Mouse (Mus musculus): ENCODE results near the gene Limk1.

The Limk1 gene

GRCm38 (mm10) chr5:134688086-134688717 lies at the start of gene Limk1:
TSS of gene Limk1 (minus strand) at chr5:134688598.
- no peak for DNase-seq (ENCODE audit: low spot score in 2 of 2)

GRCm38 (mm10) chr5:134734920-134735319 lies 46.5 kb upstream of the Limk1 start:
- no peak for DNase-seq (ENCODE audit: low spot score in 2 of 2)

DNA sequence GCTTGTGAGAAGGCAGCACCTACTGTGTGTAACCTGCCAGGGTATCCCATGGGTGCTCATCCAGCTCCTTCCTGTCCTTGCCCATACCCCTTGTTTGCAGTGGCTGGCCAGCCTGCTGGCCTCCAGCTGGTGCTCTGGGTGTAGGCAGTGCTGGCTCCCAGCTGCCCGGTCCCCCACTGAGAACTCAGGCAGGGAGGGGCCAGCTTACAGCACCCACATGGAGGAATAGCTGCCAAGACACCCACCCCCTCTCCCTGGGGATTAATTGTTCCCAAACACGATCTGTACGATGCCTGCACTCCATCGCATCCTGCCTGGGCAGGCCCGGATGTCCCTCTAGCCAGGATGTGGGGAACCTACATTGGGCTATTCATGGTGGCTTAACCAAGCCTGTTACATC lies 45.7 kb upstream of the Limk1 start:
- DNase-seq (ENCODE audit: low spot score in 2 of 2), result no peak

- DNase-seq (ENCODE audit: low spot score in 2 of 2), result no peak
These were observed 44.8 kb upstream of the Limk1 start for GRCm38 (mm10) chr5:134733241-134733640.

- DNase-seq (ENCODE audit: low spot score in 2 of 2), result no peak
These were observed 40.7 kb upstream of the Limk1 start for GRCm38 (mm10) chr5:134729124-134729523.

DNA sequence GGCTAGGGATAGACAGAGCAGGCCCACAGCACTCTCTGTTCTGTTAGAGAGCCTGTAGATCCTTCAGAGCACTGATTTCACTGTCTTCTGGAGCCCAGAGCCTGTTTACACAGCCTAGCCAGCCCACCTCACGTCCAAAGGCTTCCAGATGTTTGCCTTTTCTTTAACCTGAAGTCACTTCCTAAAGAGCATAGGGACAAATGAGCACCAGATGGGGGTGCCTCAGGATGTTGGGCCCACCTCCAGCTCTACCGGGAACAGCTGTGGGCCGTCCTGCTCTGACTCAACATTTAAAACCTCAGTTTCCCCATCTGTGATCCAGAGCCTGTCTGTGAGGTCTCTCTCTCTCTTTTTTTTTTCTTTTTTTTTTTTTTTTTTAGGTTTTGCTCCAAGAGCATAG lies 40.1 kb upstream of the Limk1 start:
- DNase-seq (ENCODE audit: low spot score in 2 of 2), result no peak

GRCm38 (mm10) chr5:134727001-134727639 lies 38.7 kb upstream of the Limk1 start:
- DNase-seq (ENCODE audit: low spot score in 2 of 2), result no peak

DNA sequence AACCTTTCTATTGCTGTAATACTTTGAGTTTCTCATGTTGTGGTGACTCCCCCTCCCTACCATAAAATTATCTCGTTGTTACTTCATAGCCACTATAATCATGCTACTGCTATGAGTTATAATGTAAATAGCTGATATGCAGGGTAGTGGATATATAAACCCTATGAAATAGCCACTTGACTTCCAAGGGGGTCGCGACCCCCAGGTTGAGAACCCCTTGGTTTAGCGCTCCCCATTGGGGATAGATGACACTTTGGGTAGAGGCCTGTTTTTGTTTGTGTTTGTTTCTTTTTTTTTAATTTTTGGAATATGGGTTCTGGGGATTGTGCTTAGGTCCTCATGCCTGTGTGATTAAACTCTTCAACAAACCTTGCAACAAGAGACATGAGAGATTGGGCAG lies 36.9 kb upstream of the Limk1 start:
- DNase-seq (ENCODE audit: low spot score in 2 of 2), result no peak

DNA sequence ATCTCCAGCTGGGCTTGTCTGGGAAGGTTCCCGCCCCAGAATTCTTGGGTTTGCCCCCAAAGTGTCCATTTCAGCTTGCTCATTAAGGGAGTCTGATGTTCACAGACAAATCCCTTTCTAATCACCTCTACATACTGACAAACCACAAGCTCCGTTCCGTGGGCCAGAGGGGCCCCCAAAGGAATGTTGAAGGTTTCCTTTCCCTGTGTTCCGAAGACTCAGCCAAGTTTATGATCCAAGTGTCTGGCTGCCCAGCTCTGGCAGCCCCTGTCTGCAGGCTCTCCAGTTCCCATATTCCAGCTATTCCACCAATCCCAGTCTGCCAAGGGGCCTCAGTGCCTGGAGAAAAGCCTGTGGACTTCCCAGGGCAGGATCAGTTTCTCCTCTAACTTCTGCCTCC lies 31.7 kb upstream of the Limk1 start:
- DNase-seq (ENCODE audit: low spot score in 2 of 2), result no peak

- DNase-seq (ENCODE audit: low spot score in 2 of 2), result no peak
These were observed 22.7 kb upstream of the Limk1 start for GRCm38 (mm10) chr5:134711076-134711475.

DNA sequence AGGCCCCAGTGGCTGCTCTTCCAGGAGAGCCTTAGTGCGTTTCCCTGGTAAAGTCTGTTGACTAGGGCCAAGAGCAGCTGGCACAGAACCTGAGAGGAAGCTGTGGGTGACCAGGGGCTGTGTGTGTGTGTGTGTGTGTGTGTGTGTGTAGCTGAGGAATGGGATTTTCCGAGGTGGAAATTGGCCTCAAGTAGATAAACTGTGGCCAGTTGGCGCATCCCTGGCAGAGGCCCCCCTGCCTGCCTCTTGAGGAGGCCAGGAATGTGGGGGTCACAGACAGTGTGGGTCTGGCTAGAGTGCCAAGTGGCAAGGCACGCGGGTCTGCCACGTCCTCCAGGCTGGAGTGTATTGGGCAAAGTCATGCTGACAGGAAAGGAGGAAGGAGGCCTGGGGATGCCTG lies 20.9 kb upstream of the Limk1 start:
- DNase-seq (ENCODE audit: low spot score in 2 of 2), result no peak

DNA sequence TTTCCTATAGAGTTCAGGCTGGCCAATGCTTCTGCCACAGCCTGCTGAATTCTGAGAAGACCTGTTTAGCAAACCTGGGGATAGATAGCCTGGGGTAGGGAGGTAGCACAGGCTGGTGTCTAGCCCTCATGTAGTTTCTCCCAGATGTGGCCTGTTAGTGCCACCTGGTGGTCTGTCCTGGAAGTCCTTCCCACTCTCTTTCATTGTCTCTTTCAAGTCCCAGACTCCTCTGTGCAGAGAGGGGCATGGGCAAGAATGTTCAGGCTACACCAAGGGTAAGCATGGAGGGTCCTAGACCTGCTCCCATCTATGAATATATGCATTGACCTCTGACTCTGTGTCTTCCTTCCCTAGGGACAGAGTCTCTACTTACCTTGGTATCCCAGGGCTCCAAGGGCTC lies 15.8 kb upstream of the Limk1 start:
- DNase-seq (ENCODE audit: low spot score in 2 of 2), result peak; percentile 62 to 70

DNA sequence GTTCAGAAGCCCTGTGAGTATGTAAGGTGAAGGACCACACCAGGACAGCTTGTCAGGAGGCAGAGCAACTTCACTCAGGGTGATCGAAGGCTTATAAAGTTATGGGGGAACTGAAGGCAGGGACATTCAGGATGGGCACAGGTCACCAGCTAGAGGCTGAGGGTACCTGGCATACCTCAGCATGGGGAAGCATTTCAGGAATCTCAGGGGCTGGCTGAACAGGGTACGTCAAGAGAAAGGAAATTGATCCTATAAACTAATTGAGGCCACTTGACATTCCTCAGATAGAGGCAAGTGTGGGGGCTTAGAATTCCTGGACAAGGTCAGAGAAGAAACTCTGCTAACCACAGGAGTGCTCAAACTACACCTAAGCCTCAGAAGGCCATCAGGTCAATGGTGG lies 7.1 kb upstream of the Limk1 start:
- no peak for DNase-seq (ENCODE audit: low spot score in 2 of 2)

DNA sequence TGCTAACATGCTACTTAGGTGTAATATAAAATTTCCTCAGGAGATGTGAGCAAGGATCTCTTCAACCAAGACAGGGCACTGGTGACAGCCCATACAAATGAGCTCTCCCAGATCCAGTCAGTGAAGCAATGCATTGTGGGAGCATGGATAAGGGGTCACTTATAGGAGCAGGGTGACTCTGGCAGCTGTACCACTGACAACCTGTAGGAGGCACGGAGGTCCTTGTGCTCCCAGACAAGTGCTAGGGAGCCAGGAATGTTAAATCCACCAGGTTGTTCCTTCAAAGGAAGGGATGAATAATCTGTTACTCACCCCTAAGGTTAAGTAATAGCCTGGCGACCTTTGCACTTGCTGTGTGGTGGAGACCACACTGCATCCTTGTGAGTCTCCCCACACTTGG lies 6.7 kb upstream of the Limk1 start:
- DNase-seq (ENCODE audit: low spot score in 2 of 2), result no peak

- DNase-seq (ENCODE audit: low spot score in 2 of 2), result no peak
These were observed 4.3 kb upstream of the Limk1 start for GRCm38 (mm10) chr5:134692704-134693103.

DNA sequence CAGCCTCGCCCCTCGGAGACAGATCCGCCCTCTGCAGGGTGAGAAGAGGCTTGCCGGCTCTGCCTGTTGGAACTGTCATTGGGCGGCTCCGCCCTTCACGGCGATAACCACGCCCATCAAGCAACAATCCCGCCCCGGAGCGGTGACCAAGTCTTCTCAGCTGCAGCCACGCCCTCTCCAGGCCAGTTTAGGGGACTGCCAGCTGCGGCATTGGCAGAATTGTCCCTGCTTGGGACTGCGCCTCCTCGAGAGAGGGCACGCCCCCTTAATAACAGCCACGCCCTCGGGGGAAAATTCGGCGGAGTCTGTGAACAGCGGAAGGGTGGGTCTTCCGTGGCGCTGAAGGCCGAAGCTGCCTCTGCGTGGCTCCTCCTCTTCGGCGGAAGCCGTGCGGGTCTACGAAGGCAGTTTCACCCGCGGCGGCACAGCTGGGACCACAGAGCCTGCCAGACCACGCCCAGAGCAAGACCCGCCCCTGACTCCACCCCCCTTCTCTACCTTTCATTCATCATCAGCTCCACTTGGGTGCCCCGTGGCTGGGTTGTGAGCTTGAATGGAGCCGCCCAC lies 403 bp upstream of the Limk1 start:
- peak; percentile 100 for DNase-seq (ENCODE audit: low spot score in 2 of 2)

- DNase-seq (ENCODE audit: low spot score in 2 of 2), result no peak
These were observed 1.2 kb downstream of the Limk1 start for GRCm38 (mm10) chr5:134687187-134687586.

DNA sequence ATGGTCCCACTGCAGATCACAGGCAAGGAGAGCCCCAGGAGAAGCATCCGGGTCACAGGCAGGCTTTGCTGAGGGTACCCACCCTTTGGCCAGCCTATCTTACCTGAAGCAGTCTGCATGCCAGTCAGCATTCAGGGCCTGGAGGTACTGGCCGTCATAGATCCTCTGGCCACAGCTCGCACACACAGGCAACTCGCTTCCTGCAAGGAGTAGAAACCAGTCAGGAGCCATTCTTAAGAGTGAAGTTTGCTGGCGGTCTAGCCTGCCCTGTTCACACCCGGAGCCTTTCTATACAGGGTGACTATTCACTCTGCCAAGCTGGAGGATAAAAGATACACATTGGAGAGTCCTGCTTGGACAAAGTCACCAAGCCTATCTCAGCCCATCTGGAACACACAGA lies 1.9 kb downstream of the Limk1 start:
- DNase-seq (ENCODE audit: low spot score in 2 of 2), result no peak

DNA sequence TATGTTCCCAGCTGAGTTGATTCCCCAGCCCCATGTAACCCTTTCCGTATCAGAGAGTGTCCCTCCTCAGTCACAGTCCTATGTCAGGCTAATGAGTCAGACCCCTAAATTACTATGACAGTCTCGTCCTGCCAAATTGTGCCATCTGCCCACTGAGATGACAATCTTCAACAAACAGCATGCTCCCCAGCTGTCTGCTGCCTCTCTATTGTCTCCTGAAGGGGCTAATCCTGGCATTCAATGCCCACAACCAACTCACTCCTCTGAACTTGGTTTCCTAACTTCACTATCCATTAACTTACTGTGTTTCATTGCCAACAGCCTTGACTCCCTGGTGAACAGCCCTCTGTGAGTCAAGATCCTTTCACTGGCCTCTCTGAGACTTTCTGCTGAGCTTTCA lies 4.0 kb downstream of the Limk1 start:
- no peak for DNase-seq (ENCODE audit: low spot score in 2 of 2)

DNA sequence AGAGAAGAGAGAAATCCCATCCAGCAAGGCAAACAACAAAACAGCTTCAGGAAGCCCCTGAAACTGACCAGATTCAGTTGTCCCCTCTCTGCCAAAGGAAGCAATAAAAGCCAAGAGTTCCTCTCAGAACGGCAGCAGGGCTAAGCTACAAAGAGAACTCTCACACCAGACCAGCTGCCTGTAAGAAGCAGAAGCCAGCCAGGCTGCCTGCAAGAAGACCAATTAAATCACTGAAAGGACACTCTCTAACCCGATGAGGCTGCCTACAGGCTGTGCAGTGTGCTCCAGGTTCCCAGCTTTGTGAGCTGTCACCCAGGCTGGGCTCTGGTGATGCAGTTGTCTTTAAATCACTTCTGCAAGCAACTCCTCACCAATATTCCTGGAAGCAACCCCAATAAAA lies 4.6 kb downstream of the Limk1 start:
- no peak for DNase-seq (ENCODE audit: low spot score in 2 of 2)

GRCm38 (mm10) chr5:134680238-134680637 lies 8.2 kb downstream of the Limk1 start:
- peak; percentile 35 to 57 for DNase-seq (ENCODE audit: low spot score in 2 of 2)

GRCm38 (mm10) chr5:134678827-134679546 lies 9.4 kb downstream of the Limk1 start:
- no peak for DNase-seq (ENCODE audit: low spot score in 2 of 2)

- peak in 1 of 2 experiments; percentile 30 for DNase-seq (ENCODE audit: low spot score in 2 of 2)
These were observed 10.4 kb downstream of the Limk1 start for GRCm38 (mm10) chr5:134678031-134678430.

Measured in urinary bladder, postnatal 36 days (tissue).